Mouse (Mus musculus) CD4-positive, CD25-positive, alpha-beta regulatory T cell, adult 4 months (primary cell): ENCODE measurements at regions not wholly inside any gene's neighbourhood (a gene's known extent, or its start where the extent isn't known, plus 50 kb on each side); places are given as distances from the start of the nearest gene placed in this dataset.

Source experiments
- ATAC-seq: one replicate; pipeline ENCODE4 v1.8.0; 2017

- no peak for ATAC-seq
Observed at GRCm38 (mm10) chr13:60518010-60518409, 83.7 kb upstream of the Dapk1 start.

- ATAC-seq: no peak
Observed at GRCm38 (mm10) chr13:60519708-60520107, 82.0 kb upstream of the Dapk1 start.

- no peak for ATAC-seq
Observed at GRCm38 (mm10) chr13:60522719-60523450, 78.9 kb upstream of the Dapk1 start.

DNA sequence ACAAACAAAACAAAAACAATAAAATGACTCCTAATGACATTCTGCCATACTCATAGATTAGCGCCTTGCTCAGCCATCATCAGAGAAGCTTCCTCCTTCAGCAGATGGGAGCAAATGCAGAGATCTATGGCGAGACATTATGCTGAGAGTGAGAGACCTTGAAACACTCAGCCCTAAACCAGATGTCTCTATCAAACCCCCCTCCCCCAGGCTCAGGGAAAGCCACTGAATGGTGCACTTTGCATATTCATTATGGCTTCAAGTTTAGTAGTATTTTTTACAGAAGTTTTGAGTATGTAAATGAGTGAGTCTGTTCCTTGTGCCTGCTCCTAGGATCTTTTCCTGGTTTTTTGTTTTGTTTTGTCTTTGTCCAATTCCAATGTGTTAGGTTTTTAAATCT lies 73.9 kb upstream of the Dapk1 start:
- ATAC-seq: no peak

GRCm38 (mm10) chr13:60528819-60529218 lies 72.9 kb upstream of the Dapk1 start:
- no peak for ATAC-seq

- ATAC-seq: no peak
Observed at GRCm38 (mm10) chr13:60529381-60530069, 72.2 kb upstream of the Dapk1 start.

DNA sequence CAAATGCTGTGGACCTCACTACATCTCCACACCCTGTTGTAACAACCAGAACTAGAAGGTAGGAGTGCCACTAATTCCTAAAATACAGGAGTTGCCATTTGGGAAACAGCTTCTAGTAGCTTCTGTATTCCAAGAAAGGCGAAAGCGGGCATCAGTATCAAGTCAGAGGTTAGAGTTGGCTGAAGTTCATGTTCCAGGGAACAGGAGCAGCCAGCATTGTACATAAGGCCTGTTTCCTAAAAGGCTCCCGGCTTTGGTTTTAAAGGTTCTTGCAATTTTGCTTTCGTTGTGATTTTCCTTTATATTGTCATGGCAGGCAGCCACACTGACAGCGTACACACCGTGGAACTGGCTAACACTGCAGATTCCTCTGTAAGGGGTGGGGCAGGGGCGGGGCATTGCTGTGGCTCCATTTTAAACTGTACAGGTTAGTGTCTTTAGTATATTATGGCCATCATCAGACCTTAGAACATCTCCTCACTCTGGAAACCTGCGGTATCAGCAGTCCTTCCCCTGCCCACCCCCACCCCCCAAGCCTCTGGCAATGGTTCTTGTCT lies 67.8 kb upstream of the Dapk1 start:
- no peak for ATAC-seq

DNA sequence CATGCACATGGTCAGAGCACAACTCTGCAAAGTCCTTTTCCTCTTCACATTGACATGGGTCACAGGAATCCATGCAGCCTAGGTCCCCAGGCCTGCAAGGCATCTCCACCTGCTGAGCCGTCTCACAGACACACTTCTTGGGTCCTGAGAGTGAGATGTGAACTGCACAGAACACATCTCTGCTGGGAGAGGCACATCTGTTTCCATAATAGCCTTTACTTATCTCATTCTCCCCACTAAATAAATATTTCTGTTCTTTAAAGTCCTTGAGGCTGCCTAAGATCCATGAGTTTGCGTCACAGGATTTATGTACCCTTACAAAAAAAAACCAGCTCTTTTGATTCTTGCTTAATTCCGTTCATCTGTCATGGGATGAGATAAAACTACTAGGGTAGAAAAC lies 67.2 kb upstream of the Dapk1 start:
- no peak for ATAC-seq

- no peak for ATAC-seq
Observed at GRCm38 (mm10) chr13:60535045-60535444, 66.7 kb upstream of the Dapk1 start.

GRCm38 (mm10) chr13:60536725-60537124 lies 65.0 kb upstream of the Dapk1 start:
- ATAC-seq: no peak

DNA sequence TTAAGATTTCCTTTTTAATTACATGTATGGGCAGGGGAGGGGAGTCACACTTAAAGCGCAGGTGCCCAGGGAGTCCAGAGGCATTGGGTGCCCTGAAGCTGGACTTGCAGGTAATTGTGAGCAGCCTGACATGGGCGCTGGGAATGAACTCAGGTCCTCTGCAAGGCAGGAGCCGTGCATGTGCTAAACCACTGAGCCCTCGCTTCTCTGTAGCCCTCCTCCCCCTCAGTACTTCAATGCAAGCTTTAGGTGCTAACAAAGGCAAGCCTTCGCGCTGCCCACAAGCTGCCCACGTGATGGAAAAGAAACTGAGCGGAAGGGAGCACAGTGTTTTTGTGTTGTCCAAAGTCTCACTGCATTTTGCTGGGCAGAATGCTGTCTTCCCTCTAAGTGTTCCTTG lies 63.6 kb upstream of the Dapk1 start:
- ATAC-seq: no peak

GRCm38 (mm10) chr13:60541165-60541564 lies 60.6 kb upstream of the Dapk1 start:
- no peak for ATAC-seq

- ATAC-seq: no peak
Observed at GRCm38 (mm10) chr13:60544363-60544762, 57.4 kb upstream of the Dapk1 start.

DNA sequence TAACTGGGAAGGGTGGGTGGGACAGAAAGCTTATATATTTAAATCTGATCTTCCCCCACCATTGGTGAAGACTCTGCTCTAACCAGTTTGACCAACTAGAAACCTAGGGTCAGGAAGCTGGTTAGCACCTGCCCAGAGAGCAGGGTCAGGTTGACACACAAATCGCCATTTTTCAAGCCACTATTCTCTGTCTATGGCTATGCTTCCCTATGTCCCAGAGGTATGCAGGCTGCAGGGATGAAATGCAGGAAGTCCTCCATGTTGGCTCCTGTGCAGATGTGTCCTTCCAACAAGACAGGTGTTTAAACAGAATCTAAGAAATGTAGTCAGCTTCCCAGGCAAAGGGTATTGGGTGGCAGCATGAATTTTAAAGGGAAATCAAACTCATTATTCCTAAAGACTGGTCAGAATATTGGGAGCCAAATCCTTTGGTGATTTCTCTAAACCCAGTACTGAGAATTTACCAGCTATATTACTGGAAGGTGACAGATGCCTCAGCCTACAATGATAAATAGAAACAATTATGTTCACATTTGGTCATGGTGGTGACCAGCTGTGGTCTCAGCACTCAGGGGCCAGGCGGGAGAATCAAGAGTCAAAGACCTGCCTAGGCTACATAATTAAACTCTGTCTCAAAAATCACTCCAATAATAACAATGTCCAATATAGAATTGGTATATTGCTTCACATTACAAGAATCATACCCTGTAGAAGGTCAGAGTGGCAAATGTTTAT lies 55.6 kb upstream of the Dapk1 start:
- ATAC-seq: no peak
